Mouse (Mus musculus): Measurements from ENCODE around the gene Pdzrn3. TPM values are rescaled to one million over a fixed set of nuclear protein-coding genes. Genes with fewer than 3 reads are reported as not detected.

Gene Pdzrn3
- total and polyA plus RNA-seq, 2 experiments from 2014 or later: 10.7 to 29.1 TPM

GRCm38 (mm10) chr6:101170699-101171098, 207.0 kb downstream of the Pdzrn3 start:
- Histone ChIP-seq H3K9me3 (ENCODE audit: low read length) (no peaks in the 10 kb centered on the region), H3K27ac (ENCODE audit: low read depth, low read length) (no peak overlapping the region), H3K4me3 (ENCODE audit: low read depth, low read length) (no peak overlapping the region), H3K9ac (no peak overlapping the region), H3K4me1 (ENCODE audit: insufficient read depth) (no peaks in the 10 kb centered on the region), H3K4me2 (ENCODE audit: low read depth) (no peak overlapping the region), H3K36me3 (ENCODE audit: insufficient read depth) (peaks cover 3% of the 10 kb centered on the region; the same call in 1 of the 2 replicates), H3K27me3 (ENCODE audit: insufficient read depth, low read length) (no peaks in the 10 kb centered on the region)
- 42% methylated on average over 7 of the region's 7 CpGs for WGBS
- no peak for TF ChIP-seq CTCF (IDR thresholded peaks at IDR 0.05; ENCODE audit: low read depth)
- DNase-seq (no peak), ATAC-seq (no peak)

DNA sequence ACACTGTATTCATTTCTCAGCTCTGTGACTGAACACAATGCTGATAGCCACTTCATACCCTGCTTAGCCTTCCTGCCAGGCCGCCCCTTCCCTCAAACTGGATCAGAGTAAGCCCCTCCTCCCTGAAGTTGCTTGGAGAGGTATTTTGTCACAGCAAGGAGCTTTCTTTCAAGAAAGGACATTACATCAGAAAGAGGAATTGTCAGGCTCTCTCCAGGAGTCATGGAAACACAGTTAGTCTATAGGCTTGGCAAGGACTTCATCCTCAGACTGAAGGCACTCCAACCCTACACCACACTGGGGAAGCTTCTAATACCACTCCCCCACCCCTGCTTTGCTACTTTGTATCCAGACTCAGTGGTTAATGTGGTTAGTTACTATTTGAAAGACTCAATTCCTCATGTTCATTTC, 224.2 kb downstream of the Pdzrn3 start:
- Histone ChIP-seq H3K9me3 (ENCODE audit: low read length) (no peaks in the 10 kb centered on the region), H3K36me3 (ENCODE audit: insufficient read depth) (peaks cover 19% of the 10 kb centered on the region; the same call in 1 of the 2 replicates), H3K4me3 (ENCODE audit: low read depth, low read length) (no peak overlapping the region), H3K27me3 (ENCODE audit: insufficient read depth, low read length) (no peaks in the 10 kb centered on the region), H3K27ac (ENCODE audit: low read depth, low read length) (no peak overlapping the region), H3K4me2 (ENCODE audit: low read depth) (no peak overlapping the region), H3K4me1 (ENCODE audit: insufficient read depth) (no peaks in the 10 kb centered on the region), H3K9ac (no peak overlapping the region)
- TF ChIP-seq CTCF (IDR thresholded peaks at IDR 0.05; ENCODE audit: low read depth): no peak
- ATAC-seq (no peak), DNase-seq (no peak)
- 47% methylated on average over 1 of the region's 1 CpGs for WGBS

GRCm38 (mm10) chr6:101135368-101135767, 242.3 kb downstream of the Pdzrn3 start:
- DNase-seq (no peak), ATAC-seq (no peak)
- TF ChIP-seq CTCF (IDR thresholded peaks at IDR 0.05; ENCODE audit: low read depth): no peak
- no peaks in the 10 kb centered on the region for H3K9me3 ChIP-seq (ENCODE audit: low read length)
- no peaks in the 10 kb centered on the region for H3K27me3 ChIP-seq (ENCODE audit: insufficient read depth, low read length)
- H3K36me3 ChIP-seq (ENCODE audit: insufficient read depth): no peaks in the 10 kb centered on the region
- no peak overlapping the region for H3K4me3 ChIP-seq (ENCODE audit: low read depth, low read length)
- H3K4me2 ChIP-seq (ENCODE audit: low read depth): no peak overlapping the region
- 75% methylated on average over 3 of the region's 3 CpGs for WGBS
- no peak overlapping the region for H3K27ac ChIP-seq (ENCODE audit: low read depth, low read length)
- H3K9ac ChIP-seq: no peak overlapping the region
- no peaks in the 10 kb centered on the region for H3K4me1 ChIP-seq (ENCODE audit: insufficient read depth)

GRCm38 (mm10) chr6:101125396-101125795, 252.3 kb downstream of the Pdzrn3 start:
- Histone ChIP-seq H3K27me3 (ENCODE audit: insufficient read depth, low read length) (no peaks in the 10 kb centered on the region), H3K36me3 (ENCODE audit: insufficient read depth) (no peaks in the 10 kb centered on the region), H3K27ac (ENCODE audit: low read depth, low read length) (no peak overlapping the region), H3K4me2 (ENCODE audit: low read depth) (no peak overlapping the region), H3K9me3 (ENCODE audit: low read length) (no peaks in the 10 kb centered on the region), H3K4me1 (ENCODE audit: insufficient read depth) (no peaks in the 10 kb centered on the region), H3K4me3 (ENCODE audit: low read depth, low read length) (no peak overlapping the region), H3K9ac (no peak overlapping the region)
- ATAC-seq (no peak), DNase-seq (no peak)
- no peak for TF ChIP-seq CTCF (IDR thresholded peaks at IDR 0.05; ENCODE audit: low read depth)
- 80% methylated on average over 5 of the region's 5 CpGs for WGBS

GRCm38 (mm10) chr6:101108951-101109350, 268.7 kb downstream of the Pdzrn3 start:
- TF ChIP-seq CTCF (IDR thresholded peaks at IDR 0.05; ENCODE audit: low read depth): no peak
- no peaks in the 10 kb centered on the region for H3K36me3 ChIP-seq (ENCODE audit: insufficient read depth)
- no peak overlapping the region for H3K4me2 ChIP-seq (ENCODE audit: low read depth)
- H3K9ac ChIP-seq: no peak overlapping the region
- H3K4me3 ChIP-seq (ENCODE audit: low read depth, low read length): no peak overlapping the region
- WGBS: 71% methylated on average over 1 of the region's 1 CpGs
- ATAC-seq (no peak), DNase-seq (no peak)
- H3K27me3 ChIP-seq (ENCODE audit: insufficient read depth, low read length): no peaks in the 10 kb centered on the region
- no peak overlapping the region for H3K27ac ChIP-seq (ENCODE audit: low read depth, low read length)
- H3K9me3 ChIP-seq (ENCODE audit: low read length): no peaks in the 10 kb centered on the region
- H3K4me1 ChIP-seq (ENCODE audit: insufficient read depth): no peaks in the 10 kb centered on the region

- no peak for ATAC-seq
Measured at GRCm38 (mm10) chr6:101103506-101103905, 274.2 kb downstream of the Pdzrn3 start.

GRCm38 (mm10) chr6:101101709-101102654, 275.7 kb downstream of the Pdzrn3 start:
- no peaks in the 10 kb centered on the region for H3K4me1 ChIP-seq (ENCODE audit: insufficient read depth)
- TF ChIP-seq CTCF (IDR thresholded peaks at IDR 0.05; ENCODE audit: low read depth): no peak
- H3K27me3 ChIP-seq (ENCODE audit: insufficient read depth, low read length): no peaks in the 10 kb centered on the region
- no peak for ATAC-seq
- no peak overlapping the region for H3K9ac ChIP-seq
- no peak overlapping the region for H3K27ac ChIP-seq (ENCODE audit: low read depth, low read length)
- no peak overlapping the region for H3K4me2 ChIP-seq (ENCODE audit: low read depth)
- no peaks in the 10 kb centered on the region for H3K36me3 ChIP-seq (ENCODE audit: insufficient read depth)
- WGBS: 62% methylated on average over 14 of the region's 14 CpGs
- DNase-seq: no peak
- H3K9me3 ChIP-seq (ENCODE audit: low read length): no peaks in the 10 kb centered on the region
- no peak overlapping the region for H3K4me3 ChIP-seq (ENCODE audit: low read depth, low read length)

More at GRCm38 (mm10) chr6:101103506-101103905, 274.2 kb downstream of the Pdzrn3 start:
- DNase-seq: no peak
- Histone ChIP-seq H3K4me1 (ENCODE audit: insufficient read depth) (no peaks in the 10 kb centered on the region), H3K27me3 (ENCODE audit: insufficient read depth, low read length) (no peaks in the 10 kb centered on the region), H3K4me2 (ENCODE audit: low read depth) (no peak overlapping the region), H3K36me3 (ENCODE audit: insufficient read depth) (no peaks in the 10 kb centered on the region), H3K27ac (ENCODE audit: low read depth, low read length) (no peak overlapping the region), H3K9ac (no peak overlapping the region), H3K9me3 (ENCODE audit: low read length) (no peaks in the 10 kb centered on the region), H3K4me3 (ENCODE audit: low read depth, low read length) (no peak overlapping the region)
- 94% methylated on average over 6 of the region's 6 CpGs for WGBS
- no peak for TF ChIP-seq CTCF (IDR thresholded peaks at IDR 0.05; ENCODE audit: low read depth)
